Comparison of ENCODE assay signal across 23 mouse cellular contexts in genomic region chr14:20977726-20978125, GRCm38 (mm10). TPM values are rescaled to one million over a fixed set of nuclear protein-coding genes. Genes with fewer than 3 reads are reported as not detected.
A peak's percentile ranks its signal among the peaks of the same experiment; 100 is the strongest.
DNase-seq lines count a peak whose midpoint lies in the region; ATAC-seq and TF ChIP-seq lines count a peak whose summit lies in the region.
"Had no signal": no experiment of that assay in that cellular context is flagged by ENCODE, and none has a peak within 500 bp of the region (broad histone marks: within the 10 kb centered on the region; RNA-seq: fewer than 3 reads in every experiment).

No protein-coding gene starts in this region.

- no peak for ATAC-seq in heart, embryonic 11.5 days (replicated peaks; ENCODE audit: insufficient number of reproducible peaks, low FRiP score, low TSS enrichment)
- 0 out of 2 replicates have a peak, but pooled peaks have one; percentile 36 for ATAC-seq in liver, embryonic 11.5 days (replicated peaks; ENCODE audit: low FRiP score)
- ATAC-seq: forebrain, embryonic 14.5 days had no signal

- TF ChIP-seq POLR2A in myocyte (IDR thresholded peaks at IDR 0.05; ENCODE audit: insufficient read length, low read depth): no peak

- peak; percentile 77 to 91 for DNase-seq in adrenal gland, adult (ENCODE audit: inconsistent age in 2 of 2, low spot score in 1 of 2)
- DNase-seq in adrenal gland, postnatal 25 days: no peak
- DNase-seq in heart, postnatal 4 days: no peak
- no peak for DNase-seq in liver, embryonic 11.5 days (ENCODE audit: low spot score)
- no peak for DNase-seq in liver
- DNase-seq in thymus, postnatal 10 days (ENCODE audit: low spot score in 2 of 2): no peak
- DNase-seq: cerebellum, adult 8-10 months; gastrocnemius, postnatal 10 days; kidney, adult 2 months; kidney, postnatal 10 days; left cerebral cortex, postnatal 4 days; lung, adult 2 months; lung, postnatal 14 days; right cerebral cortex, adult 18-20 months; right cerebral cortex, postnatal 4 days; thymus, adult 18-20 months; thymus, postnatal 4 days had no signal

- H3K9ac ChIP-seq in heart, embryonic 11.5 days (ENCODE audit: low read depth, low read length): no peak overlapping the region
- no peak overlapping the region for H3K9ac ChIP-seq in liver, embryonic 11.5 days (ENCODE audit: low read depth, low read length)
- H3K9ac ChIP-seq: hindbrain, embryonic 15.5 days; neural tube, embryonic 15.5 days had no signal

- peaks cover 20% of the 10 kb centered on the region for H3K4me1 ChIP-seq in heart, embryonic 11.5 days (ENCODE audit: control insufficient read depth, insufficient read depth, low read length)
- H3K4me1 ChIP-seq in liver, embryonic 11.5 days (replicated peaks; ENCODE audit: control insufficient read depth, insufficient read depth, low read length): peaks cover 9% of the 10 kb centered on the region; the same call in 1 of the 2 replicates
- H3K4me1 ChIP-seq: hindbrain, embryonic 15.5 days had no signal

- H3K4me3 ChIP-seq in heart, embryonic 11.5 days (ENCODE audit: low read depth, low read length): no peak overlapping the region
- H3K4me3 ChIP-seq in liver, embryonic 11.5 days (ENCODE audit: low read depth, low read length): no peak overlapping the region
- H3K4me3 ChIP-seq in myocyte: no peak overlapping the region
- H3K4me3 ChIP-seq: hindbrain, embryonic 15.5 days; neural tube, embryonic 15.5 days had no signal

- peaks cover 4% of the 10 kb centered on the region; the same call in 1 of the 2 replicates for H3K36me3 ChIP-seq in heart, embryonic 11.5 days (ENCODE audit: control insufficient read depth, insufficient read depth, low read length)
- H3K36me3 ChIP-seq in liver, embryonic 11.5 days (ENCODE audit: control insufficient read depth, insufficient read depth, low read length): 0 out of 2 replicates have a peak, but pooled peaks cover 2% of the 10 kb centered on the region
- peaks cover 16% of the 10 kb centered on the region for H3K36me3 ChIP-seq in myocyte (ENCODE audit: control insufficient read depth, insufficient read depth)
- H3K36me3 ChIP-seq: hindbrain, embryonic 15.5 days; neural tube, embryonic 15.5 days had no signal

- no peaks in the 10 kb centered on the region for H3K27me3 ChIP-seq in heart, embryonic 11.5 days (ENCODE audit: control insufficient read depth, insufficient read depth, low read length)
- no peaks in the 10 kb centered on the region for H3K27me3 ChIP-seq in liver, embryonic 11.5 days (replicated peaks; ENCODE audit: control insufficient read depth, insufficient read depth, low read length)
- no peaks in the 10 kb centered on the region for H3K27me3 ChIP-seq in myocyte (ENCODE audit: control insufficient read depth, insufficient read depth, insufficient read length)
- H3K27me3 ChIP-seq: hindbrain, embryonic 15.5 days; neural tube, embryonic 15.5 days had no signal

- 31% methylated on average over 2 of the region's 2 CpGs for WGBS in heart, embryonic 11.5 days (ENCODE audit: insufficient replicate concordance)
- WGBS in liver, embryonic 11.5 days: 55% methylated on average over 2 of the region's 2 CpGs

- no peak overlapping the region for H3K4me2 ChIP-seq in heart, embryonic 11.5 days
- H3K4me2 ChIP-seq in liver, embryonic 11.5 days: no peak overlapping the region
- H3K4me2 ChIP-seq in myocyte (ENCODE audit: low read depth): peak overlapping the region; percentile 53
- H3K4me2 ChIP-seq: hindbrain, embryonic 15.5 days; midbrain, embryonic 11.5 days; neural tube, embryonic 15.5 days had no signal

- H3K79me2 ChIP-seq in myocyte (ENCODE audit: control insufficient read depth, insufficient read depth): peaks cover 100% of the 10 kb centered on the region

- H3K27ac ChIP-seq in heart, embryonic 11.5 days (ENCODE audit: low read depth, low read length): peak overlapping the region; percentile 22; the same call in 1 of the 2 replicates
- H3K27ac ChIP-seq in liver, embryonic 11.5 days (ENCODE audit: low read depth, low read length): no peak overlapping the region
- H3K27ac ChIP-seq: hindbrain, embryonic 15.5 days; neural tube, embryonic 15.5 days had no signal

- no peaks in the 10 kb centered on the region for H3K9me3 ChIP-seq in heart, embryonic 11.5 days (replicated peaks; ENCODE audit: control insufficient read depth, low read length)
- H3K9me3 ChIP-seq in liver, embryonic 11.5 days (ENCODE audit: control insufficient read depth, low read length): no peaks in the 10 kb centered on the region
- H3K9me3 ChIP-seq: hindbrain, embryonic 15.5 days; neural tube, embryonic 15.5 days had no signal

- no peak overlapping the region for H3ac ChIP-seq in myocyte (ENCODE audit: control insufficient read depth, insufficient read length)

TF ChIP-seq in myocyte, 11 proteins besides CTCF, POLR2A, EP300 and RAD21:
- TF ChIP-seq REST (IDR thresholded peaks at IDR 0.05; ENCODE audit: insufficient read depth, insufficient read length): no peak

RNA-seq across cellular contexts. Expression of gene Vcl, which starts 48.5 kb away (rescaled TPM):
- total RNA-seq in adrenal gland, postnatal 25 days (2021): 91.6 and 100 TPM in 2 replicates
- polyA plus RNA-seq in heart, embryonic 11.5 days (2014; fragmentation: Nextera tagmentation; extraction: Ambion mirVana): 78.8 and 101 TPM in 2 replicates
- 100 to 1,000 TPM; 200 to 201 TPM for total RNA-seq in heart, postnatal 4 days (2021)
- 59.0 and 66.1 TPM in 2 replicates for polyA plus RNA-seq in liver, embryonic 11.5 days (2014; fragmentation: Nextera tagmentation; extraction: Ambion mirVana)
- polyA plus RNA-seq in myocyte (2012; fragmentation: generic; extraction: Trizol): 104 TPM

Comparison
In these comparisons a context has a peak if more than half of its experiments do, and no peak if none do; other contexts are left out.
1. DNase-seq: peak in adrenal gland, adult (2 of 2); none in adrenal gland, postnatal 25 days (single experiment), heart, postnatal 4 days (single experiment), liver, embryonic 11.5 days (single experiment), liver (single experiment) and thymus, postnatal 10 days (0 of 2).